Mouse (Mus musculus) intestine, embryonic 14.5 days (tissue): ENCODE results near the gene Arhgap17. TPM values are rescaled to one million over a fixed set of nuclear protein-coding genes. Genes with fewer than 3 reads are reported as not detected.

Source experiments
- ATAC-seq: fragments of 200-750 bp; cut with Nextera tagmentation; replicated peaks from 2 replicates; pipeline ENCODE4 v1.8.0; 2017; ENCODE audit warnings: low read depth, moderate number of reproducible peaks, moderate TSS enrichment, moderate library complexity; ENCODE audit not compliant: low FRiP score, low TSS enrichment
- DNase-seq: peaks from one replicate; pipeline ENCODE4 v3.0.0-alpha.2; 2018; ENCODE audit warnings: low spot score
- H3K27ac ChIP-seq: fragments of 300-500 bp; sonication (generic); 2 replicates; pipeline ENCODE4 v1.5.1; 2014; ENCODE audit warnings: low read depth, mild to moderate bottlenecking, control low read depth
- H3K27me3 ChIP-seq: fragments of 300-500 bp; sonication (generic); replicated peaks from 2 replicates; pipeline ENCODE4 v1.6.1; 2014; ENCODE audit warnings: low read length, control low read depth; ENCODE audit not compliant: control insufficient read depth, insufficient read depth
- H3K36me3 ChIP-seq: fragments of 300-500 bp; sonication (generic); 2 replicates; pipeline ENCODE4 v1.6.1; 2014; ENCODE audit warnings: low read length, control low read depth; ENCODE audit not compliant: control insufficient read depth, insufficient read depth
- H3K4me1 ChIP-seq: fragments of 300-500 bp; sonication (generic); replicated peaks from 2 replicates; pipeline ENCODE4 v1.6.1; 2014; ENCODE audit warnings: low read length, control low read depth, mixed read lengths; ENCODE audit not compliant: control insufficient read depth, insufficient read depth
- H3K4me2 ChIP-seq: fragments of 300-500 bp; sonication (generic); 2 replicates; pipeline ENCODE4 v1.6.1; 2014; ENCODE audit warnings: low read length
- H3K4me3 ChIP-seq: fragments of 300-500 bp; sonication (generic); 2 replicates; pipeline ENCODE4 v1.5.1; 2014; ENCODE audit warnings: low read depth, low read length, control low read depth, mixed read lengths
- H3K9ac ChIP-seq: fragments of 300-500 bp; sonication (generic); 2 replicates; pipeline ENCODE4 v1.6.1; 2014; ENCODE audit warnings: mild to moderate bottlenecking, low read length
- H3K9me3 ChIP-seq: fragments of 300-500 bp; sonication (generic); 2 replicates; pipeline ENCODE4 v1.6.1; 2016; ENCODE audit warnings: low read length, control low read depth; ENCODE audit not compliant: control insufficient read depth
- WGBS: fragments of 180-500 bp; shearing (Covaris S2); extraction: QIAGEN DNeasy Blood & Tissue Kit; methylation state at CpG from one replicate; pipeline ENCODE4 v1.1.7; 2014; 5-methylcytosine and 5-hydroxymethylcytosine counted together
- polyA plus RNA-seq: library from polyadenylated mRNA; unstranded; fragments of >200 nt; fragmentation: Nextera tagmentation; extraction: Ambion mirVana; gene quantifications from 2 replicates; pipeline ENCODE4 v1.2.1, GENCODE M21; 2014

Gene Arhgap17
- polyA plus RNA-seq, 1 experiment from 2014 or later: 28.9 TPM

DNA sequence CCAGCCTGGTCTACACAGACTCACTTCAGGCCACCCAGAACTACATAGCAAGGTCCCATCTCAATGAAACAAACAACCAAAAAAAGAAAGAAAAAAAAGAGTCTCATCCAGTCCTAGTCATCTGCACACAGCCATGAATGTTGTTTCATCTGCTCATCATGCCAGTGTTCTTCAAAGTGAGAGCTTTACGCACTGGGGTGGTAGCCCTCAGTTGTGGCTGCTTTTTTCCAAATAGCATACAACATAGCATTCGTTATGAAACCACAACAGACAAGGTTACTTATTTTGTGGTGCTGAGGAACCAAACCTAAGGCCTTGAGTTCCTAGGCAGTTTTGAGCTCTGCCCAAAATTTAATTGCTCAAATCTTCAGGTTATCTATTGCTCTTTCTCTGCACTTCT, 14.9 kb downstream of the Arhgap17 start:
- Histone ChIP-seq H3K4me3 (no peak overlapping the region), H3K4me2 (no peak overlapping the region), H3K27me3 (no peaks in the 10 kb centered on the region), H3K9me3 (no peaks in the 10 kb centered on the region), H3K36me3 (no peaks in the 10 kb centered on the region), H3K27ac (no peak overlapping the region), H3K4me1 (peaks cover 5% of the 10 kb centered on the region; the same call in 1 of the 2 replicates), H3K9ac (no peak overlapping the region)
- WGBS: 84% methylated on average over 2 of the region's 2 CpGs
- no peak for ATAC-seq
- DNase-seq: no peak

DNA sequence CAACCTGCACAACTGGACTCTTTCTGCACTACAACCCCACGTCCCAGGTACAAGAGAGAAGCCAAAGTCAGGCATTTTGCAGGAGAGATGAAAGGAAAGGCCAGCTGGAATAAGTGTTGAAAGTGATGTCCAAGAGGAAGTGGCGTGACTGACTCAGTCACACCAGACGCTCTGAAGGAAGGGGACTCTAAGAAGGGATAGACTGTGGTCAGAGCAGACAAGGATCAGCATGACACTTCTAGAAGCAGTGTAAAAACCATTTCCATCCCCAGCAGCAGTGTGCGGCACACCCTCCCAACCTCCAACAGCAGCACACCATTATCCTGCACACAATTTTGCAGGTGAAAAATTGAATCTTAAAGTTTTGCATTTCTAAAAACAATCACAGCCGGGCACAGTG, 15.3 kb downstream of the Arhgap17 start:
- H3K36me3 ChIP-seq: no peaks in the 10 kb centered on the region
- H3K27ac ChIP-seq: no peak overlapping the region
- 88% methylated on average over 5 of the region's 5 CpGs for WGBS
- H3K27me3 ChIP-seq: no peaks in the 10 kb centered on the region
- H3K4me1 ChIP-seq: peaks cover 8% of the 10 kb centered on the region; the same call in 1 of the 2 replicates
- no peak overlapping the region for H3K9ac ChIP-seq
- H3K4me2 ChIP-seq: no peak overlapping the region
- DNase-seq: no peak
- no peaks in the 10 kb centered on the region for H3K9me3 ChIP-seq
- no peak overlapping the region for H3K4me3 ChIP-seq
- ATAC-seq: no peak

DNA sequence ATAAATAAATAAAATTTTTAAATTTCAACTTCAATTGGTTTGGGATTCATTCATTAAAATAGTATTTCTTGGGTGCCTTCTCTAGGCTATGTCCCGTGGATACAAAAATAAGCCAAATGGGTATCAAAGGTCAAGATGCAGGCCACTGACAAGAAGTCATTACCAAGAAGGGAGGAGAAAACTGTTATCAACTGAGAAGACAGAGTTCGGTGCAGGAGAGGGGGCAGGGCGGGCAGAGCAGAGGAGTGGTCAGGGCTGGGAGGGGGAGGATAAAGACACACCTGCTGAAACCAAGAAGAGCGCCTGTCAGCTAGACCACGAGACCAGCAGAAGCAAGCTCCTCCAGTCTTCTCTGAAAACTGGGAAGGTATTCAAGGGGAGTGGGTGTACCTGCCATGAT, 15.8 kb downstream of the Arhgap17 start:
- no peak overlapping the region for H3K27ac ChIP-seq
- DNase-seq (no peak), ATAC-seq (no peak)
- no peaks in the 10 kb centered on the region for H3K27me3 ChIP-seq
- no peak overlapping the region for H3K4me2 ChIP-seq
- 67% methylated on average over 5 of the region's 5 CpGs for WGBS
- H3K4me3 ChIP-seq: no peak overlapping the region
- no peaks in the 10 kb centered on the region for H3K36me3 ChIP-seq
- H3K9me3 ChIP-seq: no peaks in the 10 kb centered on the region
- H3K4me1 ChIP-seq: peaks cover 8% of the 10 kb centered on the region; the same call in 1 of the 2 replicates
- H3K9ac ChIP-seq: no peak overlapping the region

DNA sequence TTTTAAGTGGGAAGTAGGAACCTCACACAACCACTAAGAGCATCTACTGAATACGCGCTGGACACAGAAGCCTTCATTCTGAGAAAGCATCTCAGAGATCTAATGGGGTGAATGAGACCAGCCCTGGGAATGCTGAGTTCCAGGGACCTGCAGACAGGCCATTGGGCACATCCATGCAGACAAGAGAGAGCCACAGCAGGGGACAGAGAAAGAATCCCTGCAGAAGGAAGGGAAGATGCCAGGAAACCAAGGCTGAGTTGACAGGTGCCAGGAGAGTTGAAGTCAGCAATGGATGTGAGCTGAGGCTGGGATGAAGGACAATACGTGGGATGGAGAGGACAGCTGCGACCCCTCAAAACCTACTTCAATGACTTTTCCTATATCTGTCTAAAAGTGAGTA, 16.6 kb downstream of the Arhgap17 start:
- no peaks in the 10 kb centered on the region for H3K27me3 ChIP-seq
- peaks cover 8% of the 10 kb centered on the region; the same call in 1 of the 2 replicates for H3K4me1 ChIP-seq
- H3K27ac ChIP-seq: no peak overlapping the region
- no peak overlapping the region for H3K4me2 ChIP-seq
- no peak for ATAC-seq
- whole genome bisulfite sequencing: 96% methylated on average over 4 of the region's 4 CpGs
- no peak overlapping the region for H3K4me3 ChIP-seq
- H3K36me3 ChIP-seq: no peaks in the 10 kb centered on the region
- no peak overlapping the region for H3K9ac ChIP-seq
- no peaks in the 10 kb centered on the region for H3K9me3 ChIP-seq
- DNase-seq: no peak

DNA sequence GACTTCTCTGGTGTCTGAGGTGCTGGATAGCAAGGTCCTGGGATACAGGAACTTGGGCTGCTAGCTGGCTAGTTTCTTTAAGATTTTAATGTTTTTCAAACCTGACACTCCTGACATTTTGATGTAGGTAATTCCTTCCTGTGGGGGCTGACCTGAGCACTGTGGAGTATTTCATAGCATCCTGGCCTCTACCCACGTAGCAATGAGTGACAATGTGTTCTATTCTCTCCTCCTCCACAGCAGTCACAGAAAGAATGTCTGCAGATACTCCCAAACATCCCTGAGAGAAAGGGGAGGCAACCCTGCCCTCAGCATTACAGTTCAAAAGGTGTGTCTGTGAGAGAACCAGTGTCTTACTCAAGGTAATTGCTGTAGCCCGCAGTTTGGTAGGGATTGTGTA, 19.5 kb downstream of the Arhgap17 start:
- Histone ChIP-seq H3K4me3 (no peak overlapping the region), H3K27me3 (no peaks in the 10 kb centered on the region), H3K4me2 (no peak overlapping the region), H3K36me3 (no peaks in the 10 kb centered on the region), H3K9me3 (no peaks in the 10 kb centered on the region), H3K4me1 (peaks cover 10% of the 10 kb centered on the region; the same call in 1 of the 2 replicates), H3K9ac (no peak overlapping the region), H3K27ac (no peak overlapping the region)
- ATAC-seq (no peak), DNase-seq (no peak)
- WGBS: 38% methylated on average over 2 of the region's 2 CpGs

DNA sequence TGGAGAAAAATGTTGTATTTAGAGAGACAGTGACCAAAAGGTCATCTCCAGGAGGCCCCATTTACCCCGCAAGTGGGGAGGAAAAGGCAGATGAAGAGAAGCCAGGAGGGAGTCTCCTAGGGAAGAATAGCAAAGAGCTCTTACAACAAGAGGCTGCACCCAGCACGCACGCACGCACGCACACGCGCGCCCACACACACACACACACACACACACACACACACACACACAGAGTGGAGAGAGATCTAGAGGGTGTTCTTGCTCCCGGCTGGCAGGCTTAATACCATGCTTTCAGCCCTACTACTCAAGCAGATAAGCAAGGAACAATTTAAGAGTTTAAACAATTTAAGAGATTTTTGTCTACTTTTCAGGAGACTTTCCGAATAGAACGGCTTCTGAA, 19.9 kb downstream of the Arhgap17 start:
- ATAC-seq: no peak
- no peak overlapping the region for H3K9ac ChIP-seq

DNA sequence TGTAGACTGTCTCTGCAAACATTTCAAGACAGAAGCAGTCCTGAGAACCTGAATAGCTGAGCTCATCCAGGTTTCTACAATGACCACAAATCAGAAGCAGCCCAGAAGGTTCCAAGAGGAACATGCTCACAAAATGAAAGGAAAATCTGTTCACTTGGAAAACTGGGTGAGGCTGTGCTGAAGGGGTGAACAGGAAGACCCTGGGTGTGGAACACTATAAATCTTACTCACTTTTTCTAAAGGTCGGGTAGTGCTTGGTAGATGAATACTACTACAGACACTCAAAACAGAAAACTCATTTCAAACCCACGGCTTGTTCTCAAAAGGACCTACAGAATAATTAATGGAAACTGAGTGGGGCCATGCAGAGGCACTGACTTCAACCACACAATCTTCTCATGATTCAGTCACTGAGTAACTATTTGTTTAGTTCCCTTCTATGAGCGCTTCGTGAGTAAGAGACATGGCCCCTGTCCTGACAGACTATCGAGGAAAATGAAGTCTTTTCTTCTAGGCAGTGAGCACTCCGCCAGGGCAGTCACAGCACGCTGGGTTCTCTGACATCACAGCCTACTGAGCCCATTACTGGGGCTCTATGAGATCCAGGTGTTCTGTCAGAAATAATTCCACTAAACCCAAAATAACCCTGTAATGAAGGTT, 23.0 kb downstream of the Arhgap17 start:
- no peak overlapping the region for H3K27ac ChIP-seq
- no peak for ATAC-seq
- no peak for DNase-seq
- H3K27me3 ChIP-seq: no peaks in the 10 kb centered on the region
- peaks cover 16% of the 10 kb centered on the region for H3K4me1 ChIP-seq
- no peaks in the 10 kb centered on the region for H3K9me3 ChIP-seq
- no peak overlapping the region for H3K4me3 ChIP-seq
- H3K9ac ChIP-seq: no peak overlapping the region
- no peak overlapping the region for H3K4me2 ChIP-seq
- 64% methylated on average over 7 of the region's 7 CpGs for WGBS
- H3K36me3 ChIP-seq: no peaks in the 10 kb centered on the region

More for the DNA sequence above, 19.9 kb downstream of the Arhgap17 start:
- Histone ChIP-seq H3K4me2 (no peak overlapping the region), H3K4me1 (peaks cover 10% of the 10 kb centered on the region; the same call in 1 of the 2 replicates), H3K4me3 (no peak overlapping the region), H3K27me3 (no peaks in the 10 kb centered on the region), H3K36me3 (no peaks in the 10 kb centered on the region), H3K9me3 (no peaks in the 10 kb centered on the region), H3K27ac (no peak overlapping the region)
- 58% methylated on average over 11 of the region's 11 CpGs for WGBS
- DNase-seq: no peak

DNA sequence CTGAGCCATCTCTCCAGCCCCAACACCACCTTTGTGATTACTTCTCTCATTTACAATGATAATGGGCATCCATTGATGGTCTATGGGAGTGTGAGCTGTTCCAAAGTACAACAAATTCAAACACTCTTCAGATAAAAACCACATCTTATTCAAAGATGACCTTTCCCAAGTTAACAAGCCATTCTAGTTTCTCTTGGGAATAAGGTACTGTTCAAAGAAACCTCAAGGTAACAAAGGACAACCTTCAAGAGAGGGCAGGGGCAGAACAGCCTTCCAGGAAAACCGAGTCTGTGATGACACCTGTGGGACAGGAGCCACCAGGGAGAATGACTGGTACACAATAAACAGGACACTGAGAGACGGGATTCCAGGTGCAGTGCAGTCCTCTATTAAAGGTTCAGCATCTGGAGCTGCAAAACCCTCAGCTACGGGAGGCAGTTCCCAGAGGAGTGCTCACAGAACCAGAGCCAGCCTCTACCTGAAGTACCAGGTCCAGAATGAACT, 24.6 kb downstream of the Arhgap17 start:
- H3K4me2 ChIP-seq: no peak overlapping the region
- ATAC-seq: no peak
- H3K9me3 ChIP-seq: no peaks in the 10 kb centered on the region
- H3K9ac ChIP-seq: no peak overlapping the region
- 71% methylated on average over 3 of the region's 3 CpGs for WGBS
- H3K27me3 ChIP-seq: no peaks in the 10 kb centered on the region
- no peak for DNase-seq
- peaks cover 21% of the 10 kb centered on the region for H3K4me1 ChIP-seq
- no peaks in the 10 kb centered on the region for H3K36me3 ChIP-seq
- H3K27ac ChIP-seq: no peak overlapping the region
- H3K4me3 ChIP-seq: no peak overlapping the region
